9 mouse cellular contexts compared by ENCODE assay signal in genomic region chr1:145138452-145139266, GRCm38 (mm10).
A peak's percentile ranks its signal among the peaks of the same experiment; 100 is the strongest.
DNase-seq lines count a peak whose midpoint lies in the region; ATAC-seq and TF ChIP-seq lines count a peak whose summit lies in the region.
"Had no signal": no experiment of that assay in that cellular context is flagged by ENCODE, and none has a peak within 500 bp of the region (broad histone marks: within the 10 kb centered on the region; RNA-seq: fewer than 3 reads in every experiment).

No protein-coding gene starts in this region.

- TF ChIP-seq POLR2A in brain, embryonic 14.5 days (IDR thresholded peaks at IDR 0.05; ENCODE audit: borderline replicate concordance, extremely low read depth, insufficient read depth, insufficient read length, poor library complexity, severe bottlenecking) = no peak

- 17% methylated on average over 2 of the region's 2 CpGs for WGBS in liver, postnatal 0 days (ENCODE audit: insufficient replicate concordance)

- H3K4me2 ChIP-seq in liver, postnatal 0 days (ENCODE audit: low read depth, low read length) = no peak overlapping the region

- no peaks in the 10 kb centered on the region for H3K27me3 ChIP-seq in liver, postnatal 0 days (ENCODE audit: insufficient read depth, low read length)

- H3K9me3 ChIP-seq in liver, postnatal 0 days (ENCODE audit: low read length) = no peaks in the 10 kb centered on the region

- no peak overlapping the region for H3K27ac ChIP-seq in liver, postnatal 0 days (ENCODE audit: low read depth)

- peak; percentile 23 for DNase-seq in kidney, postnatal 10 days
- DNase-seq in kidney, adult 18-20 months = no peak
- DNase-seq in MEL-GATA-1-ER (ENCODE audit: extremely low read depth, low read depth) = peak; percentile 91
- peak; percentile 86 for DNase-seq in brain, embryonic 14.5 days (ENCODE audit: low read depth)
- DNase-seq in liver, postnatal 0 days = no peak
- no peak for DNase-seq in spleen, postnatal 4 days (ENCODE audit: low spot score in 2 of 2)
- no peak for DNase-seq in gastrocnemius, postnatal 25 days
- DNase-seq: kidney, adult 2 months; thymus, postnatal 25 days had no signal

- ATAC-seq in liver, postnatal 0 days = peak; percentile 53

- no peaks in the 10 kb centered on the region for H3K4me1 ChIP-seq in liver, postnatal 0 days (ENCODE audit: insufficient read depth)

- no peak for TF ChIP-seq CTCF in brain, embryonic 14.5 days (IDR thresholded peaks at IDR 0.05; ENCODE audit: borderline replicate concordance, extremely low read depth, insufficient read depth, insufficient read length)
- no peak for TF ChIP-seq CTCF in liver, postnatal 0 days (IDR thresholded peaks at IDR 0.05; ENCODE audit: low read depth)

- no peak overlapping the region for H3K9ac ChIP-seq in liver, postnatal 0 days (replicated peaks)

- H3K4me3 ChIP-seq in liver, postnatal 0 days (ENCODE audit: low read depth, low read length) = no peak overlapping the region

- TF ChIP-seq EP300 in liver, postnatal 0 days (IDR thresholded peaks at IDR 0.05; ENCODE audit: low read depth) = peak; percentile 86

- no peaks in the 10 kb centered on the region for H3K36me3 ChIP-seq in liver, postnatal 0 days (replicated peaks; ENCODE audit: insufficient read depth, low read length)

Comparison
In these comparisons a context has a peak if more than half of its experiments do, and no peak if none do; other contexts are left out.
1. DNase-seq: peak in kidney, postnatal 10 days (single experiment), MEL-GATA-1-ER (single experiment) and brain, embryonic 14.5 days (single experiment); none in kidney, adult 18-20 months (single experiment), liver, postnatal 0 days (single experiment), spleen, postnatal 4 days (0 of 2) and gastrocnemius, postnatal 25 days (single experiment).